Mouse (Mus musculus): ENCODE measurements around the gene Slco1a5.
"Not testable (repeated sequence)": the region's sequence is repeated elsewhere in the genome, so short reads cannot be mapped to it uniquely, and the experiment has no call there.

The Slco1a5 gene

DNA sequence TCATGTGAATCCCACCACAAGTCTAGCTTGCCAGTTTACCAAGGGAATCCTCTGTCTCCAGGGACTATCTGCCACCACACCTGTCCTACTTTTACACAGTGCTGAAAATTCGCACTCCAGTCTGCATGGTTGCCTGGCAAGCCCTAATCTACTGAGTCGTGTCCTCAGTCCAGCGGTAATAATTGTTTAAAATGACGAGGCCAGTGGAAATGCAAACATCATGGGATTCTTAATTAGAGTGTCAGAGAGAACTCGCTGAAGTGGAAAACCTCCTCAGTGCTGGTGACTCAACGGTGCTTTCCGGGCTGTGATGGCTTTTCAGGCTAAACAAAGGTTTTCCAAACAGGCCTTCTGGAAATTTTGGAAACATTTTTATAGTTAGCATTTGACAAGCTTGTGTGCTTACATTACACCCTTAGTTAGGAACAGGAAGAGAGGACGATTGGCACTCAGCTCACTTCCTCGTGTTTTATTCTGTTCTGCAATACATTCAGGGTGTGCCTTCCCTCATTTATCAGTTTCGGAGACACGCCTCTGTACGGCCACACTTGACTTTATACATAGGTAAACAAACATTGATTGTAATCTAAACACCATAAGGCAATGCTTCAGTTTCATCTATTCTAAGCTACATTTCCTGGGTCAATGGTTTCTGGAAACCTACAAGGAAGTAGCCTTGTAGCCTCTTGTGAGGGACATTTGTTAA is 33.2 kb downstream of the Slco1a5 start:
- peak; percentile 60 for DNase-seq

DNA sequence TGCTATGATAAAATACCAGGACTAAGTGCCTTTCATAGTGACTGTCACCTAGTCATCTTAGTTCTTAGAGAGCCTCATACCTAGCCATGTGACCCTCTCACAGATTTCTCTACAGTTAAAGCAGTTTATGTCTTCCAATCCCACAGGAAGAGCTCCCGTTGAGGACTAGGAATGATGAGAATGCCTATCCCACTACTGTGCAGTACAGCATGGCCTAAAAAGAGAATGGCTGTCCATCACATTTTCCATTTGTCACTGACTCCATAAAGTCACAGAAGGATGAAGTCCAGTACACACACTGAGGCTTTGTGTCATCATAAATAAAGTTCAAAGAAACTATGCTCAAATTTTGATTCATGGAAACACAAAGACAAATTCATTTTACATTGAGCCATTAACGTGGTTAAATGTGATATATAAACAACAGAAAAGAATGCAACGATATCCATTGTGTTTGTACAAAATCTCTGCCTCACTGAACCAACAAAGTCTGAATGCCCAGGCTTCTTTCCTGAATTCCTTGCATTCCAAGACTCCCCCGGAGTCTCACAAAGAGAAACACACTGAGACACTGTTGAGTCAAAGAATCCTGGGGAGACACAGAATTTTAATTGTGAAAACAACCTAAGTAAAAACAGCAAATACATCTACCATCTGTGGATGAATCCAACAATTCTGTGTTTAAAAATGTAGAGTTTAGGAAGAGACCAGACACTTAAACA is 46.9 kb downstream of the Slco1a5 start:
- DNase-seq = no peak

DNA sequence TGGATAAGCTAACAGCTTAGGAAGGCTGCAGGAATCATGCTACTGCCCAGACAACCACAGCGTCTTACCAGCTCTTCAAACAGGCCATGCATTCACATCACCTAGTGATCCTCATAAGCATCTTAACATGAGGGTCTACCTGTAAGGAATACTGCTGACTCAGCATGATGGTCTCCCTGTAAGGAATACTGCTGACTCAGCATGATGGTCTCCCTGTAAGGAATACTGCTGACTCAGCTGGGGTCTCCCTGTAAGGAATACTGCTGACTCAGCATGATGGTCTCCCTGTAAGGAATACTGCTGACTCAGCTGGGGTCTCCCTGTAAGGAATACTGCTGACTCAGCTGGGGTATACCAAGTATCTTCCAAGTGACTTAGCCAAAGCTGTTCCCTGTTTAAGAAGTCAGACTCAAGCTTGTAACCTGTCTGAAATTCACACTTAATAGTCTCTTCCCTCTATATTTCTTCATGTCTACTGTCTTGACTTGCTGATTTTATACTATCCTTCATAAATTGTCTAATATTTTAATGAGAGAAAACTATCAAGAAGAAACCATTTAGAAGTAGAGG is 72.0 kb downstream of the Slco1a5 start:
- DNase-seq = not testable (repeated sequence)

DNA sequence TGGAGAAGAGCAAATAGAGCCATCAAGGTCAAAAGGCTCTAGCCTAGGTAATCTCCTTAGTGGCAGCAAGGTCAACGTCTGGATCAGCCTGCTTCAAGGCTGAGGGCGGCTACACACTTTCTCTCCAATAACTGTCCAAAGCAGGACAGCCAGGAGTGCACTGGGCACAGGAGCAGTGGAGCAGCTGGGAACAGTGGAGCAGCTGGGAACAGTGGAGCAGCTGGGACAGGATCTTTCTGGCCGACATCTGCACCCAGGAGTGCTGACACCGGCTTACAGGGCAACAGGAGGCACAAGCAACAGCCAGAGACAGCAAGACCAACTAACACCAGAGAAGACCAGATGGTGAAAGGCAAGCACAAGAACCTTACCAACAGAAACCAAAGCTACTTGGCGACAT is 77.7 kb downstream of the Slco1a5 start:
- no peak for DNase-seq

DNA sequence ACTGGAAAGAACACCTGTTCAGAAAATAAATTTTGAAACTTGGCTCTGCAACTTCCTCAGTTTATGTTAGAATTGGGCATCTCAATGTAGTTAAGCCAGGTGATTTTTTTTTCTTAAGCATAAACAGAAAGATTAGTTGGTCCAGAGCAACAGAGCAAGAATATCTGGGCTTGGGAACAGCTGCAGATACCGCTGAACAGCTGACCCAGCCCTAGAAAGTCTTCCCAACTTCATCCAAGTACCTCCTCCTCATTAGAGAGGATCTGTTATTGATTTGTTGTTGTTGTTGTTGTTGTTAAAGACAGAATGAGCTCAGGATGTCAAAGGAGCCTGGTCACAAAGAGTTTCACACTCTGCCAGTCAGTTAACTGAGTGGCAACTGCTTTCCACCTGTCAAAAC is 83.3 kb downstream of the Slco1a5 start:
- DNase-seq = no peak

DNA sequence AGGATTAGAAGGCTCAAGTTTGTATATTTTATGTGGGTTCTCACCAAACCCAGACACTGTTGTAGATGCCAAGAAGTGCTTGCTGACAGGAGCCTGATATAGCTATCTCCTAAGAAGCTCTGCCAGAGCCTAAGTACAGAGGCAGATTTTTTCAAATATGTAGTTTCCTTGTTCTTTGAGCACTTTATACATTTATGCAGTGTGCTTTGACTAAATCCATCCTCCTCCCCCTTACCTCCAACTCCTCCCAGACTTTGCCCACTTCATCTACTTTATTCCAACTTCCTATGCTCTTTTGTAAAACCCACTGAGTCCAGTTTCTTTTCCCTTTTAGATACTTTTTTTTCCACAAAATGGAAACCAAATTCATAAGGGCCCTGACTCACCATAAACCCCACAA is 102.6 kb downstream of the Slco1a5 start:
- no peak for DNase-seq

DNA sequence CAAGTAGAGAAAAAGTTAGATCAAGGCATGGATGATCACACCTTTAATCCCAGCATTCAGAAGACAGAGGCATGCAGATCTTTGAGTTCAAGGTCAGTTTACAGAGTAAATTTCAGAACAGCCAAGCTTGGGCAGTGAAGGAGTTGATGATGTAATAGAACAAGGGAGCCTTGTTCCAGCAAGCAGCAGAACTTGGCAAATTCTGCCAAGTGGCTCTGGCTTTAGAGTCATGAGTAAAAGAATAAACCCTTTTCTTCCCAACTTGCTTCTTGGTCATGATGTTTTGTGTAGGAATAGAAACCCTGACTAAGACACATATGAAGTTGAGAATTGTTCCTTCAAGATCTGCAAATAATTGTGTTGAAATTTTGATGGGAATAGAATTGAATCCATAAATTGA is 111.0 kb downstream of the Slco1a5 start:
- no peak for DNase-seq

DNA sequence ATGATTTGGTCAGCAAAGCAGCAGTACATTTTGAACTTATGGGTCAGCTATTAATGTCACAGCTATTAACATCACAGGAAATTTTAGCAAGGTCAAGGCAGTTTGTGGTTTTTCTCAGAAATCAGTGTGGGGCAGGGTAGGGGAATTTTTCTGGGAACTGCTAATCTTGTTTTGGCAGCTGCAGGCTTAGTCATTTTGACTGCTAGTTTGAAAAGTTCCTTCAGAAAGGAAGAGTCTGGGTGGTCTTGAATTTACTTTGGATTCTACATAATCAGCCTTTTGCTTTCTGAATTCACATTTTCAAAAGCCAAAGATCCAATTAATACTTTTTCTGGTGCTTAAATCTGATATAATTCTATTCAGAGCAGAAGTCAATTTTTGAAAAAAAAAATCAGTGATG is 113.0 kb downstream of the Slco1a5 start:
- no peak for DNase-seq

DNA sequence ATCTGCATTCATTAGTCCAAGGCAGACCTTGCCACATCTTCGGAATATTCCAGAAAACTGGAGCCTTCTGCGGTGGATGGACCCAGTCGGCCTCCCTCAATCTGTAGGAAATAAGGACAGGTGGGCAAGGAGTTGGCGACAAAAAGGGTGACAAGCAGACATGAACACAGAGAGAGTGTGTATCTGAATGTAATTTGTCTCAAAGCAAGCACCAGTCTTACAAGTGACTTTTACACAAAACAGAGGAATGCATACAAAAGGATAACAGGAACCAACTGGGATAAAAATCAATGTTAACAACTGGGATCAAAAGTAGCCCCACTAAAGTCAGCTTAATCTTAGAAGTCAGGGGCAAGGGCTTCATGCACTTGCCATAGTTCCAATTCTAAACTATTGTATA is 114.4 kb downstream of the Slco1a5 start, which contains the start of gene Slco1a6:
Gene Slco1a6, minus strand, starts transcription at position 101 of the 400 bp plus-strand sequence.
- DNase-seq = no peak

DNA sequence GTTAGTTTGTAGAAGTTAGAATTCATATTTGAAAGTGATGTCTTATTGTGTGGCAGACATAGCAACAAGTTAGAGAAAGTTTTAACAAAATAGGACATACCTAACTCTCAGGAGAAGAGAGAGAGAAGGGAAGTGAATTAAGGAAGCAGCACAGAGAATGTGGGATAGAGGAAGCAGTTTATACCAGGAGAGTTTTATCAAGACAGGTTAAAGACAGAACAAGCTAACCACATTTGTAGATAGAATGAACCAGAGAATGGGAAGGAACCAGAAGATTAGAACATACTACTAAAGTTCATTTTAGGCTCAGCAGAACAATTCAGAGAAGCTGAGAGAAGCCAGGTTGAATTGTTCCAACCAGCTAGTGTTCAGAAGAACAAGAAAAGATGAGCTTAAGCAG is 122.3 kb downstream of the Slco1a5 start:
- DNase-seq = no peak

DNA sequence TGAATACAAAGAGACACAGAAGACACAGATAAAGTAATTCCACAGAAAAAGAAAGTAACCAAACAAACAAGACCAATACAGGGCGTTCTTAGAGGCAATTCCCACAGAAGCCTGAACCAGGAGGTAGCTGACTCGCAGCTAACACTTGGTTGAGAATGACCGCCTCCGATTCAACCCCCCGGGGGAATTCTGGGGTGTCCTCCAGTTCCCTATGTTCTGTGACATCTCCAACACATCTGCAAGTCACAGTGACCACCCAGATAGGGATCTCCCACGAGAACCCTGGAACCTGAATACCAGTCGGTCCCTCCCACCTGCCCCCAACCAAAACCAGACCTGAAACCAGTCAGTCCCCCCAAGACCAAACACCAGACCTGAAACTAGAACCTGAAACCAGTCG is 128.5 kb downstream of the Slco1a5 start:
- no peak for DNase-seq

DNA sequence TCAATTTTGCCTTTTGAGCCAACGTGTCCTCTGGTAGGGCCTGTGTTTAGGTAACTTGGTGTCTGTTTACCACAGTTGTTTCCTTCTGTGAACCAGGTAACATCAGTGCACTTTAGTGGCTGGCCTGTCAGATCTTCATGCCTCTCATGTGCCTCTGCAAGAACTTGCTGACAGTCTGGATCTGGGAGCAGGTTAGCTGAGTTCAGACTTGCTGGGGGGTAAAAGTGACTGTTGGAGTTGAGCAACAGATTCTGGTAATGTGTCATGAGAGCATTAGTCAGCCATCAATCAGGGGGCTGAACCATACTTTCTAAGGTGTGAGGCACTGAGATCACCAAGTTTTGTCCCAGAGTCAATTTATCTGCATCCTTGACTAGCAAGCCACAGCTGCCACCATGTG is 130.8 kb downstream of the Slco1a5 start:
- no peak for DNase-seq

DNA sequence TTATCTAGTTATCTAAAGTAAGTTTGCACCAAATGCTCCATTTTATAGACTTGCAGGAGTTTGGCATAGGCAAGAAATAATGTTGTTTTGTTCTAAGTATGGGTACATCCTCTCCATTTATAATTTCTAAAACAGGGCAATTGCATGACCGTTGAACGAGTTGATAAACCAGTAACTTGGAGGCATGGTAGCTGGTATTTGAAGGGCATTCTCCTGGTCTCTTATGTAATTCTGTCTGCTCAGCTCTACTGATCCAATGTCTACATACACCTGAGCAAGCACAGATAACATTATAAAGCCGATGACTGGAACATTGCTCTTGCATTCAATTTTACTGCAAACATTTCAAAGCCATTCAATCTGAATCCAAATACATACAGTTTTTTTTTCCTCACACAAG is 135.4 kb downstream of the Slco1a5 start:
- no peak for DNase-seq

DNA sequence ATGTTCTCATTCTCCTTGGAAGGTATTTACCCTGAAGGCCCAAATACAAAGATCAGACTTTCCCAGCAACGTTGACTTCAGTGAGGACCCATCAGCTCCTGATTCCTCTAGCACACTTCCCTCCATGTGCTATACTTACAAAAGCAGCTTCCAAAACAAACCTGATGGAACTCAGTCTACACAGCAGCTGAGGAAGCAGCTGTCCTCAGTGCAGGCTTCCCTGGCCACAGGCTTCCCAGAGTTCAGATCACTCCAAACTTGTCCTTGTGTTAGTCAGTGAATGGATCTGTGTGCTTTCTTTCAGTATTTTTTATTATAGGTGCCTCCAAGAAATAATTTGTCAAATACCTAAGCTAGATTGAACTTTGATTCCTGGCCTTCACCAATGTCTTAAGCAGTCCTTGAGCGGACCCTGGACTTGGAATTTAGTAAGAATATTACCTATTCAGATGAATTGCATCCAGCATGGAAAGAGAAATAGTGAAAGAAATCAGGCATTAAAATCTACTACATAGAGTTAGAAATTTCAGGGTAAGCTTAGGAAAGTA is 136.8 kb downstream of the Slco1a5 start:
- DNase-seq = no peak
